Mouse (Mus musculus) thymus, adult 2 months (tissue): ENCODE measurements around the gene Scgb2b2. TPM values are rescaled to one million over a fixed set of nuclear protein-coding genes. Genes with fewer than 3 reads are reported as not detected.

ENCODE experiments used
- DNase-seq: peaks from one replicate; pipeline ENCODE4 v3.0.0; 2021
- H3K27ac ChIP-seq: fragments of 200-500 bp; 2 replicates; pipeline ENCODE4 v1.5.1; 2012; ENCODE audit warnings: low read length, control low read depth; ENCODE audit not compliant: control insufficient read depth, insufficient read depth
- H3K27me3 ChIP-seq: fragments of 200-500 bp; 2 replicates; pipeline ENCODE4 v1.6.1; 2012; ENCODE audit warnings: mild to moderate bottlenecking, low read length, moderate library complexity, mixed read lengths; ENCODE audit not compliant: control insufficient read depth, insufficient read depth
- H3K36me3 ChIP-seq: fragments of 200-500 bp; 2 replicates; pipeline ENCODE4 v1.6.1; 2012; ENCODE audit warnings: mild to moderate bottlenecking, low read length, moderate library complexity; ENCODE audit not compliant: control insufficient read depth, insufficient read depth
- H3K4me1 ChIP-seq: fragments of 200-500 bp; replicated peaks from 2 replicates; pipeline ENCODE4 v1.6.1; 2012; ENCODE audit warnings: low read length; ENCODE audit not compliant: control insufficient read depth, insufficient read depth
- H3K4me3 ChIP-seq: fragments of 200-500 bp; 2 replicates; pipeline ENCODE4 v1.5.1; 2012; ENCODE audit warnings: mild to moderate bottlenecking, low read length, control low read depth, moderate library complexity; ENCODE audit not compliant: control insufficient read depth, insufficient read depth
- CTCF ChIP-seq: fragments of 200-500 bp; IDR thresholded peaks from 2 replicates; pipeline ENCODE4 v1.5.1; 2012; ENCODE audit warnings: mild to moderate bottlenecking, control low read depth, low read length, moderate library complexity, borderline replicate concordance; ENCODE audit not compliant: control insufficient read depth, poor library complexity, insufficient read depth; ENCODE audit errors: extremely low read depth
- POLR2A ChIP-seq: fragments of 200-500 bp; IDR thresholded peaks from 2 replicates; pipeline ENCODE4 v1.6.1; 2012; ENCODE audit warnings: mild to moderate bottlenecking, low read length, control low read depth, moderate library complexity; ENCODE audit not compliant: control insufficient read depth, poor library complexity, insufficient read depth; ENCODE audit errors: extremely low read depth
- WGBS: fragments of 180-500 bp; shearing (Covaris S2); methylation state at CpG from one replicate; pipeline ENCODE4 v1.1.7; 2018; 5-methylcytosine and 5-hydroxymethylcytosine counted together
- polyA plus RNA-seq: library from polyadenylated mRNA; depleted of rRNA; stranded (reverse); fragments of >200 nt; gene quantifications from 2 replicates; pipeline ENCODE4 v1.2.3, GENCODE M21; 2012; rRNA removed

Scgb2b2 gene
- not detected in 2 replicates for polyA plus RNA-seq

DNA sequence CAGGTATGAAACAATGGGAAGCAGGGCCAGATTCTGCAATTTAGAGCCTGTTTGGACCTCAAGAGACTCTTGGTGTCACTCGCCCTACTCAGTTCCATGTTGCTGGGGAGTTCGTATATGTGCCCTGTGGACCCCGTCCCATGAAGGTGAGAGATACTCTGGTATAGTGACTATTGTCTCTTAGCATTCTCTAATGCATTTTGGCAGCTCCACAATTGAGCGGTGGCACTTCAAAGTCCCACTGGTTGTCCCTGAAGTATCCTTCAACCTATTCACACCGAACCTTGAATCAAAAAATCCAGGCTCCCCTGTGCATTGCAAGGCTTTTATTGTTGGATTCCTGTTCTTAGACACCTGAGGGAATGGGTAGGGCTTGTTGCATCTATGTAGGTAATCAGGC, at the start of gene Scgb2b2:
Scgb2b2 (plus strand) TSS at position 301 of the 400 bp plus-strand sequence.
- Histone ChIP-seq H3K4me1 (no peaks in the 10 kb centered on the region), H3K36me3 (no peaks in the 10 kb centered on the region), H3K4me3 (no peak within 1 kb of the TSS), H3K27me3 (no peaks in the 10 kb centered on the region), H3K27ac (no peak within 1 kb of the TSS)
- 85% methylated on average over 5 of the region's 5 CpGs for WGBS
- DNase-seq, result no peak
- TF ChIP-seq POLR2A, result no peak
- no peak for TF ChIP-seq CTCF

DNA sequence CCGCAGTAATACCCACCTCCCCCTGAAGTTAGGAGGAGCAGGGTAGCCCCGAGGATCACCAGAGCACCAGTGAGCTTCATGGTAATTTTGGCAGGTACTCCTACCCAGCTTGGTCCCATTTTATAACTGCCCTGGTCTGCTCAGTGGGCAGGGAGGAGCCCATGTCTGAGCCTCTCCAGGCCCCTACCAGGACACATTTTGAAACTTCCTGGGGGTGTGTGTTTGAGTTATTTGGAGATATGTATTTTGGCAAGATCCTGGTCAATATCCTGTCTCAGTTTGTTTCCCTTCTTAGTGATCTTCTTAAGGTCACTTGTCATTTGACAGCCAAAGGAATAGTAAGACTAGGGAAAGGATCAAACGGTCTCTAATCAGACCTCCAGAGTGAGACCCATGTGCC, 1.4 kb downstream of the Scgb2b2 start, which contains the start of gene Scgb1b2:
Scgb1b2 (minus strand) TSS at position 101 of the 400 bp plus-strand sequence.
- 90% methylated on average over 3 of the region's 3 CpGs for WGBS
- no peaks in the 10 kb centered on the region for H3K27me3 ChIP-seq
- H3K36me3 ChIP-seq, result no peaks in the 10 kb centered on the region
- H3K4me3 ChIP-seq, result no peak within 1 kb of the TSS
- TF ChIP-seq POLR2A, result no peak
- TF ChIP-seq CTCF, result no peak
- no peak for DNase-seq
- no peak within 1 kb of the TSS for H3K27ac ChIP-seq
- H3K4me1 ChIP-seq, result no peaks in the 10 kb centered on the region

Other genes starting within 250 kb of the Scgb2b2 start
- 247 and 283 TPM in 2 replicates for gene Fxyd5, start 248.0 kb upstream of the Scgb2b2 start, polyA plus RNA-seq
- 1.4 and 2.2 TPM in 2 replicates for gene Fxyd7, start 239.0 kb upstream of the Scgb2b2 start, polyA plus RNA-seq
- 46.4 and 107 TPM in 2 replicates for gene Fxyd1, start 233.3 kb upstream of the Scgb2b2 start, polyA plus RNA-seq
- gene Lgi4, start 231.2 kb upstream of the Scgb2b2 start, polyA plus RNA-seq, result 1.1 and 1.8 TPM in 2 replicates
- 23.5 and 34.7 TPM in 2 replicates for gene Fxyd3, start 213.8 kb upstream of the Scgb2b2 start, polyA plus RNA-seq
- 7.0 and 8.2 TPM in 2 replicates for gene Hpn, start 175.2 kb upstream of the Scgb2b2 start, polyA plus RNA-seq
- 18.7 and 21.2 TPM in 2 replicates for gene Scn1b, start 163.5 kb upstream of the Scgb2b2 start, polyA plus RNA-seq
- gene Gramd1a, start 134.6 kb upstream of the Scgb2b2 start, polyA plus RNA-seq, result 681 and 790 TPM in 2 replicates
- not detected in 2 replicates for gene Scgb1b2, start 1.3 kb downstream of the Scgb2b2 start, polyA plus RNA-seq
- gene Scgb2b3, start 71.6 kb downstream of the Scgb2b2 start, polyA plus RNA-seq, result not detected in 2 replicates
- not detected in 2 replicates for gene Scgb1b3, start 85.1 kb downstream of the Scgb2b2 start, polyA plus RNA-seq